Mouse (Mus musculus) forebrain, embryonic 12.5 days (tissue): ENCODE data around the gene Cage1. TPM values are rescaled to one million over a fixed set of nuclear protein-coding genes. Genes with fewer than 3 reads are reported as not detected.

Source experiments
- ATAC-seq: fragments of 200-750 bp; cut with Nextera tagmentation; 2 replicates; pipeline ENCODE4 v1.8.0; 2017; ENCODE audit warnings: moderate TSS enrichment; ENCODE audit not compliant: low FRiP score
- H3K27ac ChIP-seq: fragments of 300-500 bp; sonication (generic); 2 replicates; pipeline ENCODE4 v1.5.1; 2016; ENCODE audit warnings: mild to moderate bottlenecking
- H3K27me3 ChIP-seq: fragments of 300-500 bp; sonication (generic); 2 replicates; pipeline ENCODE4 v1.6.1; 2016; ENCODE audit warnings: mild to moderate bottlenecking
- H3K36me3 ChIP-seq: fragments of 300-500 bp; sonication (generic); replicated peaks from 2 replicates; pipeline ENCODE4 v1.6.1; 2016; ENCODE audit warnings: mild to moderate bottlenecking
- H3K4me1 ChIP-seq: fragments of 300-500 bp; sonication (generic); 2 replicates; pipeline ENCODE4 v1.6.1; 2016
- H3K4me2 ChIP-seq: fragments of 300-500 bp; sonication (generic); 2 replicates; pipeline ENCODE4 v1.6.1; 2016; ENCODE audit warnings: mild to moderate bottlenecking, moderate library complexity
- H3K4me3 ChIP-seq: fragments of 300-500 bp; sonication (generic); replicated peaks from 2 replicates; pipeline ENCODE4 v1.5.1; 2016; ENCODE audit warnings: mild to moderate bottlenecking
- H3K9ac ChIP-seq: fragments of 300-500 bp; sonication (generic); 2 replicates; pipeline ENCODE4 v1.6.1; 2016; ENCODE audit warnings: mild to moderate bottlenecking
- H3K9me3 ChIP-seq: fragments of 300-500 bp; sonication (generic); 2 replicates; pipeline ENCODE4 v1.6.1; 2016
- WGBS: fragments of 180-500 bp; shearing (Covaris S2); methylation state at CpG from one replicate; pipeline ENCODE4 v1.1.7; 2016; 5-methylcytosine and 5-hydroxymethylcytosine counted together
- polyA plus RNA-seq: library from polyadenylated mRNA; unstranded; fragments of >200 nt; fragmentation: Nextera tagmentation; extraction: Ambion mirVana; gene quantifications from 2 replicates; pipeline ENCODE4 v1.2.1, GENCODE M21; 2016

The Cage1 gene
- polyA plus RNA-seq, 1 experiment from 2014 or later = 1.5 TPM

GRCm38 (mm10) chr13:38049888-38050287 lies 13.0 kb upstream of the Cage1 start:
- no peaks in the 10 kb centered on the region for H3K4me1 ChIP-seq
- no peak overlapping the region for H3K27ac ChIP-seq
- peaks cover 80% of the 10 kb centered on the region for H3K36me3 ChIP-seq
- H3K4me2 ChIP-seq = no peak overlapping the region
- no peaks in the 10 kb centered on the region for H3K9me3 ChIP-seq
- no peaks in the 10 kb centered on the region for H3K27me3 ChIP-seq
- no peak overlapping the region for H3K9ac ChIP-seq
- no peak overlapping the region for H3K4me3 ChIP-seq
- WGBS = 95% methylated on average over 3 of the region's 3 CpGs
- ATAC-seq = no peak

DNA sequence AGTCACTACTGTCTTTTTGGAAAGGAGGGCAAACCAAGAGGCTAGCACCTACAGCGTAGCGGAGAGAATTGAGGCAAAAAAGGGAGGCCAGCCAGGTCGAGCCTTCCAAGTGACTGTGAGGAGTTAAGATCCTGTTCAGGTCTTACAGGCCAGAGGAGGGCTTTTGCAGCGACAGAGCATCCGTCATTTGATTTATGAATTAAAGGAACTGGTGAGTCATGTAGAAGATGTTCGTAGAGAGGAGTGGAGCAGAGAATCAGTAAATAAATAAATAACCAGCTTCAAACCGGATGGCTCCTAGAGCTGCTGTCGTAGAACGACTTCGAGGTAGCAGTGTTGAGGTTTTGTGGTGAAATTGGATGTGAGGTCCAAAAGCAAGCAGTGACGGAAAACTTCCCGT lies 942 bp upstream of the Cage1 start:
- H3K4me3 ChIP-seq = peak overlapping the region; percentile 70
- H3K9me3 ChIP-seq = no peaks in the 10 kb centered on the region
- peaks cover 27% of the 10 kb centered on the region for H3K36me3 ChIP-seq
- peak overlapping the region; percentile 86 for H3K4me2 ChIP-seq
- no peak overlapping the region for H3K27ac ChIP-seq
- H3K27me3 ChIP-seq = no peaks in the 10 kb centered on the region; the same call in 1 of the 2 replicates
- WGBS = 60% methylated on average over 12 of the region's 12 CpGs
- peak overlapping the region; percentile 75 for H3K9ac ChIP-seq
- ATAC-seq = no peak
- H3K4me1 ChIP-seq = peaks cover 16% of the 10 kb centered on the region

DNA sequence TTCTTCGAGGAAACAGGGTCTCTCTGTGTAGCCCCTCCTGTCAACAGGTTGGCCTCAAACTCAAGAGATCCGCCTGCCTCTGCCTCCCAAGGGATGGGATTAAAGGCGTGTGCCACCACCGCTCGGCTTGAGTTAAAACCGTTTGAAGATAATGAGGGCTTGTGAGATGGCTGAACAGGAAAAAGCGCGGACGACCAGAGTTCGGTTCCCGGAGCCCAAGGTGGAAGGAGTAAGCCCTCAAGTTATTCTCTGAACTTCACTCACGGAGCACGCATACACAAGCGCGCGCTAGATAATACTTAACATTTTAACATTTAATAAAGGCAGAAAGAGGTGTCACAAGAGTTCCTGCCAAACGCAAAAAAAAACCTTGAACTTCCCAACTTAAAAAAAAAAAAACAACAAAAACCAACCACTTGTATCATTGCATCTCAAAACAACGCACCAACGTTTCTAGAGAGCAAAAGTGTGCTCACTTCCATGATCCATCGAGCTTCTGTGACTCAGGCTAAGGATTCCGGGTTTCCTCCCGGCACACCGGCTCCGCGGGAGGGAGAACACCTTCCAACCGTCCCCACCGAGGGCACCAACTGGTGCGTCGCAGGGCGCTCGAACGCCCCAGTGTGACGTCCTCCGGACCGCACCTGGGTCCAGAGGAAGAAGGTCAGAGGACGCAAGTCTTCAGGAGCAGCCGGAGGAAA lies 376 bp downstream of the Cage1 start, which contains the start of gene Riok1:
Gene Riok1, plus strand, starts transcription at position 653 of the 701 bp plus-strand sequence.
- Histone ChIP-seq H3K27me3 (no peaks in the 10 kb centered on the region; the same call in 1 of the 2 replicates), H3K27ac (peak within 1 kb of the TSS; percentile 54), H3K9me3 (no peaks in the 10 kb centered on the region), H3K4me2 (peak within 1 kb of the TSS; percentile 86), H3K4me1 (peaks cover 16% of the 10 kb centered on the region), H3K9ac (peak within 1 kb of the TSS; percentile 75), H3K36me3 (peaks cover 15% of the 10 kb centered on the region), H3K4me3 (peak within 1 kb of the TSS; percentile 70)
- peak; percentile 71 for ATAC-seq
- WGBS = 12% methylated on average over 37 of the region's 37 CpGs

DNA sequence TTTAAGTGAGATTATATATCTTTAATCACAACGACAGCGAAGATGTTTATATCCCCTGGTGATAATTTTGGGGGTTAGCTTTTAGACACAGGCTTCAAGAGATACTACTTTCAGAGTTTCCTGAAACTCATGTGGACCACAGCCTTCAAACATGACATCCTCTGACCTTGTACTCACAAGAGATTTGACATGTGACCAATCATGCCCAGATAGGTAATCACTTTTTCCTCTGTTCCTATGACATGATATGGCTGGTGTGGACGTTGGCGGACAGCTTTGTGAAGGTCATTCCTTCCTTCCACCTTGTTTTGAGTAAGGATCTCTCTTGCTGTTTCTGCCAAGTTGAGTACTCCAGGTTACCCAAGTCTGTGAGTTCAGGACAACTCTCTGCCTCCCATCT lies 8.5 kb downstream of the Cage1 start:
- no peak for ATAC-seq
- Histone ChIP-seq H3K27me3 (0 out of 2 replicates have a peak, but pooled peaks cover 3% of the 10 kb centered on the region), H3K36me3 (no peaks in the 10 kb centered on the region), H3K9me3 (no peaks in the 10 kb centered on the region), H3K27ac (no peak overlapping the region), H3K4me2 (no peak overlapping the region), H3K9ac (no peak overlapping the region), H3K4me3 (no peak overlapping the region), H3K4me1 (no peaks in the 10 kb centered on the region)
- whole genome bisulfite sequencing = 92% methylated on average over 4 of the region's 4 CpGs

- no peak for ATAC-seq
- Histone ChIP-seq H3K4me1 (no peaks in the 10 kb centered on the region), H3K4me3 (no peak overlapping the region), H3K27me3 (0 out of 2 replicates have a peak, but pooled peaks cover 3% of the 10 kb centered on the region), H3K9ac (no peak overlapping the region), H3K9me3 (no peaks in the 10 kb centered on the region), H3K27ac (no peak overlapping the region), H3K4me2 (no peak overlapping the region), H3K36me3 (no peaks in the 10 kb centered on the region)
- WGBS = 62% methylated on average over 6 of the region's 6 CpGs
Observed at GRCm38 (mm10) chr13:38027618-38028248, 9.1 kb downstream of the Cage1 start.

GRCm38 (mm10) chr13:38025874-38026273 lies 11.0 kb downstream of the Cage1 start:
- ATAC-seq = no peak
- H3K4me3 ChIP-seq = no peak overlapping the region
- 0 out of 2 replicates have a peak, but pooled peaks cover 3% of the 10 kb centered on the region for H3K27me3 ChIP-seq
- H3K27ac ChIP-seq = no peak overlapping the region
- no peak overlapping the region for H3K9ac ChIP-seq
- H3K4me1 ChIP-seq = no peaks in the 10 kb centered on the region
- H3K36me3 ChIP-seq = no peaks in the 10 kb centered on the region
- no peaks in the 10 kb centered on the region for H3K9me3 ChIP-seq
- WGBS = 37% methylated on average over 4 of the region's 4 CpGs
- no peak overlapping the region for H3K4me2 ChIP-seq

DNA sequence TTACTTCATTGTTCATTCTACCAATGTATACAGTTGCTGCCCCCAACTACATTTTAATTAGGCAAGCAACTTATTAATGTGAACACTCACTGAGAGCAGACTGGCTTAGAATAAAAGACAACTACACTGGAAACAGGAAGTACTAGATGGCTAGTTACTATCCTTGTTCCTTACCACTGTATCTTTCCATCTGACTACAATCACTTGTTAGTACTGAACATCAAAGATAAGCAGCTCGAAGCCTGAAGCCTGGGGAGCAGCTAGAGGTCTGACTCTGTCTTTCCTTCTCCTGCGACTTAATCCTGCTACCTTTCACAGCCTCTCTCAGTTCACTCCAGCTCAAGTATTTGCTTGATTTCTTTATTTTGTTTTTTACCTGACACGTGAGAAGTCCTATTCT lies 18.1 kb downstream of the Cage1 start:
- WGBS = 74% methylated on average over 3 of the region's 3 CpGs
- Histone ChIP-seq H3K36me3 (no peaks in the 10 kb centered on the region), H3K27me3 (no peaks in the 10 kb centered on the region), H3K27ac (no peak overlapping the region), H3K4me3 (no peak overlapping the region), H3K9me3 (no peaks in the 10 kb centered on the region), H3K4me1 (no peaks in the 10 kb centered on the region), H3K9ac (no peak overlapping the region), H3K4me2 (no peak overlapping the region)
- no peak for ATAC-seq

- Histone ChIP-seq H3K4me1 (no peaks in the 10 kb centered on the region), H3K9me3 (no peaks in the 10 kb centered on the region), H3K4me3 (no peak overlapping the region), H3K36me3 (no peaks in the 10 kb centered on the region), H3K9ac (no peak overlapping the region), H3K4me2 (no peak overlapping the region), H3K27ac (no peak overlapping the region), H3K27me3 (no peaks in the 10 kb centered on the region)
- no peak for ATAC-seq
- WGBS = 93% methylated on average over 4 of the region's 4 CpGs
Observed at GRCm38 (mm10) chr13:38015591-38015990, 21.3 kb downstream of the Cage1 start.

- Histone ChIP-seq H3K9me3 (no peaks in the 10 kb centered on the region), H3K9ac (no peak overlapping the region), H3K4me3 (no peak overlapping the region), H3K27me3 (no peaks in the 10 kb centered on the region), H3K27ac (no peak overlapping the region), H3K36me3 (no peaks in the 10 kb centered on the region), H3K4me2 (no peak overlapping the region), H3K4me1 (no peaks in the 10 kb centered on the region)
- 81% methylated on average over 5 of the region's 5 CpGs for WGBS
- ATAC-seq = no peak
Observed at GRCm38 (mm10) chr13:38012436-38012835, 24.4 kb downstream of the Cage1 start.

GRCm38 (mm10) chr13:38010444-38010910 lies 26.4 kb downstream of the Cage1 start:
- no peaks in the 10 kb centered on the region for H3K27me3 ChIP-seq
- no peak overlapping the region for H3K9ac ChIP-seq
- no peaks in the 10 kb centered on the region for H3K4me1 ChIP-seq
- no peak for ATAC-seq
- no peak overlapping the region for H3K4me3 ChIP-seq
- no peaks in the 10 kb centered on the region for H3K36me3 ChIP-seq
- H3K4me2 ChIP-seq = no peak overlapping the region
- no peak overlapping the region for H3K27ac ChIP-seq
- H3K9me3 ChIP-seq = no peaks in the 10 kb centered on the region
- 83% methylated on average over 5 of the region's 5 CpGs for WGBS

DNA sequence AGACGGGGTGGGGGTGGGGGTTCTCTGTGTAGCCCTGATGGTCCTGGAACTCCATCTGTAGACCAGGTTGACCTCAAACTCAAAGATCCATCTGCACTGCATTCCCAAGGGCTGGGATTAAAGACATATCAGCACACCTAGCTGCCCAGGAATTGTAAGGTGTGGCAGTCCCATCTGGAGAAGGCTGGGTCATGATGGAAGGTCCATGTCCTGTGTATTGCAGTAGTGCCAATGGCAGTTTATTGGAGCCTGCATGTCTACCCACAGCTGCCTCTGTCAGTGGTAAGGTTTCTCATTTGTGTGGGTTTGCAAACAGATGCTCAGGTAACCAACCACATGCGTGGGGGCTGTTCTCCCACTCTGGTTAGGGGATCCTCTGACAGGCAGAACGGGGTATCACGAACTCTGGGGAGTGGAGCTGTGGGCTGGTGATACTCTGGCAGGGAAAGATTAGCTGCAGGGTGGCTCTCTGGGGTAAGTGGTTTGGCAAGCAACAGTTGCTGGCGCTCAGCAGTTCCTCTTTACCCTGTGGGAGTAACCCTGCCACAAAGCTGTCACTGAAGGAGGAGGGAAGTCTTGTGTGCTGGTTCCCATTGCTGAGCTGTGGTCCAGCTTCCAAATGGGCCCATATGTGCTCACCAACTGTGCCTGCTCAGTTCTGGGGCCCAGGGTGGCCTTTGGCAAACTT lies 27.0 kb downstream of the Cage1 start:
- H3K4me3 ChIP-seq = no peak overlapping the region
- H3K36me3 ChIP-seq = no peaks in the 10 kb centered on the region
- no peak overlapping the region for H3K27ac ChIP-seq
- WGBS = 87% methylated on average over 5 of the region's 5 CpGs
- H3K9ac ChIP-seq = no peak overlapping the region
- H3K4me1 ChIP-seq = no peaks in the 10 kb centered on the region
- H3K27me3 ChIP-seq = no peaks in the 10 kb centered on the region
- no peak overlapping the region for H3K4me2 ChIP-seq
- H3K9me3 ChIP-seq = no peaks in the 10 kb centered on the region
- no peak for ATAC-seq

DNA sequence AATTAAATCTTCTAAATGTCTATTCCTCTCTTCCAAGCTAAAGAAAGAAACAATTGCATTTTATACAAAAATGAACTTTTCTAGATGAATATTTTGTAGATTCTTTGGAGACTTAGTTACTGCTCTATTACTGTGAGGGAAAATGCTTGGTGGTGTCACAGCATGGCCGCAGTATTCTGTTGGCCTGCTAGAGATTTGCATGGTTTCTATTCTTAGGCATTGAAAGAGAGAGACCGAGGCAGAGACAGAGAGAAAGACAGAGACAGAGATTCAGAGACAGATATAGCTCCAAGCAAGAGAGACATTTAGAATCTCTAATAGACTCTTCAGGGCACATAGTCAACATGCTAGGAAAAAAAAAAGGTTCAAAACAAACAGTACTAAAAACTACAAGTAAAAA lies 28.9 kb downstream of the Cage1 start:
- 94% methylated on average over 2 of the region's 2 CpGs for WGBS
- H3K36me3 ChIP-seq = no peaks in the 10 kb centered on the region
- no peaks in the 10 kb centered on the region for H3K27me3 ChIP-seq
- H3K4me3 ChIP-seq = no peak overlapping the region
- H3K4me2 ChIP-seq = no peak overlapping the region
- H3K9me3 ChIP-seq = no peaks in the 10 kb centered on the region
- no peaks in the 10 kb centered on the region for H3K4me1 ChIP-seq
- no peak overlapping the region for H3K9ac ChIP-seq
- ATAC-seq = no peak
- H3K27ac ChIP-seq = no peak overlapping the region
